Mouse (Mus musculus) hindbrain, postnatal 0 days (tissue): ENCODE results near the gene Foxf2. TPM values are rescaled to one million over a fixed set of nuclear protein-coding genes. Genes with fewer than 3 reads are reported as not detected.

Source experiments
- ATAC-seq: fragments of 200-750 bp; cut with Nextera tagmentation; 2 replicates; pipeline ENCODE4 v1.8.0; 2017; ENCODE audit warnings: mild to moderate bottlenecking, moderate TSS enrichment, moderate library complexity
- DNase-seq: peaks from one replicate; pipeline ENCODE4 v3.0.0-alpha.2; 2015; ENCODE audit warnings: low spot score
- H3K27ac ChIP-seq: fragments of 300-500 bp; sonication (generic); 2 replicates; pipeline ENCODE4 v1.5.1; 2014; ENCODE audit warnings: mild to moderate bottlenecking
- H3K27me3 ChIP-seq: fragments of 300-500 bp; sonication (generic); 2 replicates; pipeline ENCODE4 v1.6.1; 2014; ENCODE audit warnings: low read length, mixed read lengths; ENCODE audit not compliant: insufficient read depth
- H3K36me3 ChIP-seq: fragments of 300-500 bp; sonication (generic); 2 replicates; pipeline ENCODE4 v1.6.1; 2014; ENCODE audit warnings: low read length, mixed read lengths; ENCODE audit not compliant: insufficient read depth
- H3K4me1 ChIP-seq: fragments of 300-500 bp; sonication (generic); 2 replicates; pipeline ENCODE4 v1.6.1; 2014; ENCODE audit warnings: antibody characterized with exemption, low read length, mixed read lengths; ENCODE audit not compliant: insufficient read depth
- H3K4me2 ChIP-seq: fragments of 300-500 bp; sonication (generic); 2 replicates; pipeline ENCODE4 v1.6.1; 2014; ENCODE audit warnings: low read depth, mild to moderate bottlenecking, low read length, moderate library complexity, mixed read lengths
- H3K4me3 ChIP-seq: fragments of 300-500 bp; sonication (generic); 2 replicates; pipeline ENCODE4 v1.5.1; 2014; ENCODE audit warnings: low read length
- H3K9ac ChIP-seq: fragments of 300-500 bp; sonication (generic); replicated peaks from 2 replicates; pipeline ENCODE4 v1.6.1; 2014; ENCODE audit warnings: mild to moderate bottlenecking, low read length, moderate library complexity, mixed read lengths
- H3K9me3 ChIP-seq: fragments of 300-500 bp; sonication (generic); 2 replicates; pipeline ENCODE4 v1.6.1; 2016; ENCODE audit warnings: low read length, mixed read lengths
- CTCF ChIP-seq: IDR thresholded peaks from 2 replicates; pipeline ENCODE4 v1.5.1; 2016; ENCODE audit warnings: antibody characterized with exemption, control low read depth, low read depth
- WGBS: fragments of 180-500 bp; shearing (Covaris S2); extraction: QIAGEN DNeasy Blood & Tissue Kit; methylation state at CpG from one replicate; pipeline ENCODE4 v1.1.7; 2014; 5-methylcytosine and 5-hydroxymethylcytosine counted together
- polyA plus RNA-seq: library from polyadenylated mRNA; unstranded; fragments of >200 nt; fragmentation: Nextera tagmentation; extraction: Ambion mirVana; gene quantifications from 2 replicates; pipeline ENCODE4 v1.2.1, GENCODE M21; 2015
- total RNA-seq: library from RNA; depleted of rRNA; stranded (reverse); fragments of >200 nt; gene quantifications from 2 replicates; pipeline ENCODE4 v1.2.3, GENCODE M21; 2014

Foxf2 gene
- total and polyA plus RNA-seq, 2 experiments from 2014 or later = 5.5 to 6.0 TPM

DNA sequence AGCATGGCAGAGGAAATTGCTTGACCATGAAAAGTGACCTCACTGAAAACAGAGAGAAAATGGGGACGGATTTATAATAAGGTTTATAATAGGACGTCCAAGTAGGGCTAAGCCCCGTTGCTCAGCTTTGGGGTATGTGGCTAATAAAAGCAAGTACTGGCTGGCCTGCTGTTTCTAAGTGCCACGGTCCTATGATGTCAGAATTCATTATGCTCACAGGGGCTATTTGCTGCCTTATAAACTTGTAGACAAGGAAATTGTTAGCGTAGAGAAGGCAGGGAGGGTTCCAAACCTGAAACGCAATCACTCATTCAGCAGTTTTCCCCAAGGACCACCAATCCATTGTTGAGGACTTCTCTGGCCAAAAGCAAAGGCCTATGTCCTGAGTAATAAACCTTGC, 21.7 kb upstream of the Foxf2 start:
- H3K4me1 ChIP-seq = no peaks in the 10 kb centered on the region
- H3K9me3 ChIP-seq = no peaks in the 10 kb centered on the region
- WGBS = 72% methylated on average over 6 of the region's 6 CpGs
- no peak overlapping the region for H3K4me2 ChIP-seq
- ATAC-seq (no peak), DNase-seq (no peak)
- no peaks in the 10 kb centered on the region for H3K36me3 ChIP-seq
- no peaks in the 10 kb centered on the region for H3K27me3 ChIP-seq
- H3K9ac ChIP-seq = no peak overlapping the region
- no peak overlapping the region for H3K27ac ChIP-seq
- no peak for TF ChIP-seq CTCF
- H3K4me3 ChIP-seq = no peak overlapping the region

DNA sequence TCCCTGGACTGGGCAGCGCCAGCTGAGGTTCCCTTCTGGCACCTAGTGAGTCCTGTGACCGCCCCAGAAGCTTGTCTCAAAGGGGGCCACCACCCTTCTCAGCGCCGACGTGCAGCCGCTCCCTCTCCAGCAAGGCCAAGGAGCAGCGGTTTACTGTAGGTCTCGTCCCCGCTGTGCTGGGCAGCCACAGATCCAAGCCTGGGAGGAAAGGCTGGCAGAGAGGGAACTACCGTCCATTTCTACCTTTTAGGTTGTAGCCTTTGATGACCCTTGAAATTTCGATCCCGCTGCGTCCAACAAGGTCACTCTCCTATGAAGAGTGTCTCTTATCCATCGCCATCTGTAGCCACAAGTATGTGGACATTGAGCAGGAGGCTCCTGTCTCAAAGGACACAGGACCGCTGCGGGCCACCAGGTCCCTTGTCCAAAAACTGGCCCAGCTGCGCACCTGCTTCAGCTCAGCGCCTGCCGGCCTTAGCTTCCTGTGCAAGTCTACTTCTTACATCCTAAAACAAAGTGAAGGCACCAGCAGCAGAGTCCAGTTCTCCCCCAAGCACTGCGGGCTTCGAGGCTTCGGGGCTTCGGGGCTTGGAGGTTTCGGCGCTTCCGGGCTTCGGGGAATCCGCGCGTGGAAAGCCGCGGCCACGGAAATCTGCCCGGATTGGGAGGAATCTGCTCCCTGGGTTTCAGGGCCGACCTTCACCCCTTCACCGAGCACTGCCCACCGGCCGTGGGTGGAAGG, 10.7 kb upstream of the Foxf2 start:
- Histone ChIP-seq H3K9me3 (no peaks in the 10 kb centered on the region), H3K36me3 (no peaks in the 10 kb centered on the region), H3K27me3 (peaks cover 80% of the 10 kb centered on the region), H3K4me3 (no peak overlapping the region), H3K4me2 (0 out of 2 replicates have a peak overlapping the region, but pooled peaks have one; percentile 16), H3K27ac (no peak overlapping the region), H3K4me1 (no peaks in the 10 kb centered on the region), H3K9ac (no peak overlapping the region)
- DNase-seq = no peak
- no peak for ATAC-seq
- 3% methylated on average over 38 of the region's 38 CpGs for WGBS
- no peak for TF ChIP-seq CTCF

DNA sequence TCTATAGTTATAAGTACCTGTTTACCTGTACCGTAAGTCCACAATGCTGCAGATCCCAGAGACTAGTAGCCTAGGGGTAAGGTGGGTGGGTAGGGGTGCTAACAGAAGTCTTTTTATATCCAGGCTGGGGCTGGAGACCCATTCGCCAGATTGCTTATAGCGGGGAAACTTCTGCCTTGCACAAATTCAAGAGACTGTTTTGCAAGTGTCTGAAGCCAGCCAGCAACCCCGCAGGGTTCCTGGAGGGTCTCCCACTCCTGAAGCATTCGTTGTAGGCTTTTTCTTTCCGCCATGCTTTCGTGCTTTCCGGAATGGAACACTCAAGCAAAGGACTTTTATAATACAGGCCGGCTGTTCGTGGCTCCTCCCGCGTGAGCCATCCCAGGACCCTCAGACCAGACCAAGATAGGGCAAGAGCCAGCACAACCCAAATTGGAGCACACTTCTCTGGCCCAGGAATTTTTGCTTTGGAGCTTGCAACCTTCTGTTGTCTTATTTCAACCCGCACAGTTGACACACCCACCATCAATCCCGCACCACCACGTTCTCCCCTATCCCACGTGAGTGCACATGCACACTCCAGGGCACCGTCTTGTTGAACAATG, 10.0 kb upstream of the Foxf2 start:
- no peak overlapping the region for H3K4me3 ChIP-seq
- no peak for TF ChIP-seq CTCF
- H3K27ac ChIP-seq = no peak overlapping the region
- no peaks in the 10 kb centered on the region for H3K4me1 ChIP-seq
- H3K4me2 ChIP-seq = no peak overlapping the region
- DNase-seq (no peak), ATAC-seq (no peak)
- 2% methylated on average over 17 of the region's 17 CpGs for WGBS
- peaks cover 88% of the 10 kb centered on the region for H3K27me3 ChIP-seq
- H3K36me3 ChIP-seq = no peaks in the 10 kb centered on the region
- H3K9me3 ChIP-seq = no peaks in the 10 kb centered on the region
- no peak overlapping the region for H3K9ac ChIP-seq

DNA sequence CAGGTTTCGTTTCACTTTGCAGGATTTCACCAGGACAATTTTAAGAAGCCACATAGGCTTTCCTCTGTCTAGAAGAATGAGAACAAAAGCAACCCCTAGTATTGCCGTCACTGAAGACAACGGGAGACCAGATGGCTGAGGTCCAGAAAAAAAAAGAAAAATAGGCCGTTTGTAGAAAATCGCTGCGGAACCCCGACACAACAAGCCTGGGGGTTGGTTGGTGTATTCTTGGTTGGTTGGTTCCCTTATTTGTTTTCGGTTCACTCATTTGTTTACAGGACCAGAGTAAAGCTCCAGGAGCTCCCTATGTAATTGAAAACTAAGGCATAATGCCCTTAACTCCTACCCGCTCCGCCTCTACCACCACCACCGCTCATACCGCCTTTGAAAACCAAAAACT, 7.6 kb upstream of the Foxf2 start:
- TF ChIP-seq CTCF = no peak
- Histone ChIP-seq H3K9me3 (no peaks in the 10 kb centered on the region), H3K27ac (no peak overlapping the region), H3K4me3 (peak overlapping the region; percentile 35), H3K4me1 (no peaks in the 10 kb centered on the region), H3K4me2 (peak overlapping the region; percentile 58), H3K9ac (no peak overlapping the region), H3K36me3 (no peaks in the 10 kb centered on the region), H3K27me3 (peaks cover 98% of the 10 kb centered on the region)
- WGBS = 2% methylated on average over 12 of the region's 12 CpGs
- ATAC-seq (no peak), DNase-seq (no peak)

DNA sequence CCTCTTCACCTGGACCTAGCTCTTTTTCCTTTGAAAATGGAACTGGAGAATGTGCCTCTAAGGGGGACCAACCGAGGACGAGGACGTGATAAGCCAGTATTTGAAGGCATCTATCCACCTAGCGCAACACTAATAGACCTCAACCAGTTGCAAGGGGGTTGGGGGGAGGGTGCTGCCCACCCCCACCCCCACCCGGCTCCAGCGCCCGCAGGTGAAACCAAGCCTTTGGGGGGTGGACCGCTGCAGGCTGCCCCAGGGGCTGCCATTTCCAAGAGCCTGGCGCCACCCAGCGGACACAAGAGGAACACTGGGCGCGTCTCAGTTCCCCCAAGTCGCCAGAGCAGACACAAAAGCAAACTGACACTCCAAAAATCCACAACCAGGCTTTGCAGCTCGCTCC, 7.2 kb upstream of the Foxf2 start:
- H3K4me2 ChIP-seq = peak overlapping the region; percentile 58
- peaks cover 98% of the 10 kb centered on the region for H3K27me3 ChIP-seq
- no peaks in the 10 kb centered on the region for H3K36me3 ChIP-seq
- H3K4me1 ChIP-seq = no peaks in the 10 kb centered on the region
- 0% methylated on average over 14 of the region's 14 CpGs for WGBS
- no peaks in the 10 kb centered on the region for H3K9me3 ChIP-seq
- ATAC-seq (peak; percentile 80), DNase-seq (peak; percentile 82)
- H3K9ac ChIP-seq = no peak overlapping the region
- H3K27ac ChIP-seq = no peak overlapping the region
- peak overlapping the region; percentile 35 for H3K4me3 ChIP-seq
- peak; percentile 93 for TF ChIP-seq CTCF

DNA sequence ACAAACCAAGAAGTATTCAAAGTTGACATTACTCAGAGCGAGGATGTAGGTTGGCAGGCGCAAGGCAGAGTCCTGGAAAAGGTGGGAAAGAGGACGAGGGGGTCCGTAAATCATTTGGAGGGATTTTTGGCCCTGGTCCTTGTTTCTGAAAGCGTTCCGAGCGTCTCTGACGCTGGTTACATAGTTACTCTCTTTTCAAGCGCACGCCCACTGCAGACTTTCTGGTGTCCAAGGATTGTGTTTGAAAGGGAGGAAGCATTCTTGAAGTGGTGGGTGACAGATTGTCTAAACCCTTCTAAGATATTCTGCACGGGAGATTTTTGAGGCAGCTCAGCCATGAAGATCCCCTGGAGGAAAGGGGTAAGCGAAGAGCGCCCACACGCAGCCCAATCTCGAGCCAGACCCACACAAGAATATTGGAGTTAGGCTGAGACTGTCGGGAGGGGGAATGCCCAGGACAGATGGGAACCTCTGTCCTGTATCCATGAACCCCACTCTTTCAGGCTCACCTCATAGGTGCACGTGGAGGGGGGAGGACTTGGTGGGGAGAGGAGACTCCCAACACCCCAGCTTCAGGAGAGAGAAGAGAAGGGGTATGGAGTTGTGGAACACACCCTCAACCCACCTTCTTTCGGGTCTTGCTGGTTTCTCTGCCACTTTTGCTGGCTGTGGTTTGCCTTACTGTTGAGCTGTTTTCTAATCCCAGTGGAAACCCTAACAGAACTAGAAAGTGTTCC, 6.5 kb upstream of the Foxf2 start:
- Histone ChIP-seq H3K9me3 (no peaks in the 10 kb centered on the region), H3K4me1 (no peaks in the 10 kb centered on the region), H3K27me3 (peaks cover 98% of the 10 kb centered on the region), H3K4me3 (no peak overlapping the region), H3K9ac (no peak overlapping the region), H3K27ac (no peak overlapping the region; the same call in 1 of the 2 replicates), H3K36me3 (no peaks in the 10 kb centered on the region), H3K4me2 (peak overlapping the region; percentile 58)
- DNase-seq = no peak
- no peak for ATAC-seq
- TF ChIP-seq CTCF = no peak
- 2% methylated on average over 18 of the region's 18 CpGs for WGBS
